In the genomic region with DNA sequence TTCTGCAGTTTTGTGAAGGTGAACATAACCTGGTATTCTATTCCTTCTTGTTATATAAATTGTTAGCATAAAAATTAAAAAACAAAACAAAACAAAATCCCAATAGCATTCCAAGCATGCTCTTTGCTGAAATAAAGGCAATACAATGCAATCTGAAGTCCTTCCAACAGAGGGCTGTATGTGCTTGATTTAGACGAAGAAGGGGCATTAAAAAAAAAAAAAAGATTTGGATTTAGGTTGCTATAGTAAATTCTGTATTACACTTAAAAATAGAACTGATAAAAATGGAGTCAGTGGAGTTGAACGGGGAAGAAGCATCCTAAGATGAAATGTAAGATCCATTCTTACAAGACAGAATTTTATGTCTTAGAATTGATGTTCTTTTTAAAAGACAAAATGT, we compare ENCODE assay signal across 11 mouse cellular contexts.
DNase-seq lines count a peak whose midpoint lies in the region; ATAC-seq and TF ChIP-seq lines count a peak whose summit lies in the region.
"Had no signal": no experiment of that assay in that cellular context is flagged by ENCODE, and none has a peak within 500 bp of the region (broad histone marks: within the 10 kb centered on the region; RNA-seq: fewer than 3 reads in every experiment).

No protein-coding gene starts in this region.

- TF ChIP-seq POLR2A in cerebellum, adult 2 months (IDR thresholded peaks at IDR 0.05; ENCODE audit: borderline replicate concordance, insufficient read depth, low read length) = no peak

- 10% methylated on average over 2 of the region's 2 CpGs for WGBS in cerebellum, adult 2 months

- H3K27ac ChIP-seq in cerebellum, adult 2 months (ENCODE audit: insufficient read depth, low read length) = no peak overlapping the region
- H3K27ac ChIP-seq: gastrocnemius, adult 2 months had no signal

- peak; percentile 38; the same call in 1 of the 2 replicates for TF ChIP-seq CTCF in cerebellum, adult 2 months (IDR thresholded peaks at IDR 0.05; ENCODE audit: borderline replicate concordance, insufficient read depth, low read depth, low read length)

- no peak overlapping the region for H3K4me3 ChIP-seq in cerebellum, adult 2 months (replicated peaks; ENCODE audit: insufficient read depth, low read depth, low read length)
- H3K4me3 ChIP-seq: gastrocnemius, adult 2 months; myocyte had no signal

- no peak for ATAC-seq in cerebellum, adult (ENCODE audit: insufficient number of reproducible peaks, low FRiP score, low TSS enrichment)
- ATAC-seq: lung, postnatal 0 days had no signal

- intact Hi-C loops in left cerebral cortex, postnatal 4 days (cut with DNase I) = loop anchor here (5.0 to 10.0 kb wide), 3 partner anchors 350 to 1008 kb away; no protein-coding TSS in a partner anchor

- DNase-seq in cerebellum, adult 2 months = peak in 1 of 2 experiments; percentile 29
- peak; percentile 40 for DNase-seq in layer of hippocampus, adult 11-12 months (ENCODE audit: low spot score)
- DNase-seq in layer of hippocampus, postnatal 25 days (ENCODE audit: extremely low spot score in 1 of 2, low spot score in 1 of 2) = no peak
- peak; percentile 4 for DNase-seq in NIH3T3 (ENCODE audit: low read depth)
- DNase-seq in left cerebral cortex, postnatal 4 days = peak; percentile 7
- DNase-seq in thymus, postnatal 14 days = no peak
- no peak for DNase-seq in ovary, adult 18-20 months (ENCODE audit: low spot score)
- DNase-seq: gastrocnemius, adult 2 months had no signal

- H3K4me1 ChIP-seq in cerebellum, adult 2 months (ENCODE audit: control insufficient read depth, insufficient read depth, low read length) = no peaks in the 10 kb centered on the region

- no peaks in the 10 kb centered on the region for H3K27me3 ChIP-seq in cerebellum, adult 2 months (ENCODE audit: control insufficient read depth, insufficient read depth, low read length)

Comparison
In these comparisons a context has a peak if more than half of its experiments do, and no peak if none do; other contexts are left out.
1. DNase-seq: peak in layer of hippocampus, adult 11-12 months (single experiment), NIH3T3 (single experiment) and left cerebral cortex, postnatal 4 days (single experiment); none in layer of hippocampus, postnatal 25 days (0 of 2), thymus, postnatal 14 days (single experiment) and ovary, adult 18-20 months (single experiment).